Mouse (Mus musculus): ENCODE measurements around the gene Duox1.

DNA sequence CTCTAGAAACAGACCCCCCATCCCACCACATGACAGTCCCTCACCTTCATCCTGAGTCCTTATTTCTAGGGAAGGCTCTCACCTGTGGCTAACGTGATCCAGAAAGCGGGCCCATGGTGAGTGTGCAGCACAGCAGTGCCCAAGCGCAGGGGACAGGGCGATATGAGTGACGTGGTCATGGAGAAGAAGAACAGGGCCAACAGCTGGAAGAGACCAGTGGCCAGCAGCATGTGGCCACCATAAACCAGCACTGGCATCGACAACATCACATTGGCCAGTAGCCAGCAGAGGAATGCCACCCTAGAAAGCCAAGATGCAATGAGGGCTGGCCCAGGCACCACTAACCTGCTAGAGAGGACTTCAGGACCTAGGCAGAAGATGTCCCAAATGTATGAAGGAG lies 10.9 kb upstream of the Duox1 start:
- no peak for TF ChIP-seq E2F4 (IDR thresholded peaks at IDR 0.05; ENCODE audit: insufficient read depth)
- TF ChIP-seq TCF12 (IDR thresholded peaks at IDR 0.05; ENCODE audit: insufficient read depth, poor library complexity, severe bottlenecking), result no peak
- TF ChIP-seq POLR2A (IDR thresholded peaks at IDR 0.05; ENCODE audit: insufficient read length, low read depth), result no peak
- TF ChIP-seq CEBPB (IDR thresholded peaks at IDR 0.05; ENCODE audit: insufficient read depth, poor library complexity, severe bottlenecking), result no peak
- no peak for TF ChIP-seq USF1 (IDR thresholded peaks at IDR 0.05; ENCODE audit: low read depth)

All from myocyte (in vitro differentiated cells).